ENCODE assay signal across 12 mouse cellular contexts in genomic region chr16:92415702-92416118, GRCm38 (mm10). TPM values are rescaled to one million over a fixed set of nuclear protein-coding genes. Genes with fewer than 3 reads are reported as not detected.
A peak's percentile ranks its signal among the peaks of the same experiment; 100 is the strongest.
DNase-seq lines count a peak whose midpoint lies in the region; ATAC-seq and TF ChIP-seq lines count a peak whose summit lies in the region.
"Had no signal": no experiment of that assay in that cellular context is flagged by ENCODE, and none has a peak within 500 bp of the region (broad histone marks: within the 10 kb centered on the region; RNA-seq: fewer than 3 reads in every experiment).

No protein-coding gene starts in this region.

- H3K79me2 ChIP-seq in MEL (ENCODE audit: control insufficient read depth, insufficient read depth, low read length, poor library complexity), result no peaks in the 10 kb centered on the region

- no peak for DNase-seq in kidney, adult 2 months
- DNase-seq in kidney, postnatal 25 days, result no peak
- DNase-seq in MEL (ENCODE audit: low read depth, low spot score), result peak; percentile 80
- DNase-seq in heart, embryonic 10.5 days (ENCODE audit: low spot score), result no peak
- peak; percentile 62 for DNase-seq in lung, postnatal 10 days
- no peak for DNase-seq in urinary bladder, postnatal 36 days (ENCODE audit: low spot score in 2 of 2)
- no peak for DNase-seq in hindbrain, embryonic 11.5 days (ENCODE audit: low spot score)
- DNase-seq: cerebellum, adult 9-10 months; gastrocnemius, postnatal 10 days had no signal

- H3K9ac ChIP-seq in MEL (ENCODE audit: control insufficient read depth, low read depth, low read length, poor library complexity, severe bottlenecking), result peak overlapping the region; percentile 58
- no peak overlapping the region for H3K9ac ChIP-seq in hindbrain, embryonic 11.5 days (ENCODE audit: low read depth, low read length)
- H3K9ac ChIP-seq: liver, embryonic 14.5 days had no signal

- H3K27ac ChIP-seq in kidney, adult 2 months (ENCODE audit: insufficient read depth, low read depth, low read length), result peak overlapping the region; percentile 10; the same call in 1 of the 2 replicates
- peak overlapping the region; percentile 66 for H3K27ac ChIP-seq in MEL (ENCODE audit: control insufficient read depth, low read depth, low read length)
- peak overlapping the region; percentile 72 for H3K27ac ChIP-seq in heart, embryonic 10.5 days
- no peak overlapping the region for H3K27ac ChIP-seq in hindbrain, embryonic 11.5 days (ENCODE audit: low read depth, low read length)
- H3K27ac ChIP-seq: liver, embryonic 14.5 days had no signal

- no peak for TF ChIP-seq RAD21 in MEL (IDR thresholded peaks at IDR 0.05; ENCODE audit: low read depth, low read length)

- H3K4me1 ChIP-seq in kidney, adult 2 months (ENCODE audit: control insufficient read depth, insufficient read depth, low read length), result peaks cover 16% of the 10 kb centered on the region
- H3K4me1 ChIP-seq in MEL (ENCODE audit: control insufficient read depth in 1 of 2, insufficient read depth in 2 of 2, low read length in 2 of 2), result peaks cover 0 to 19% of the 10 kb centered on the region in 2 experiments; a peak in 3 of 4 replicates
- H3K4me1 ChIP-seq in heart, embryonic 10.5 days, result peaks cover 54% of the 10 kb centered on the region
- peaks cover 5% of the 10 kb centered on the region; the same call in 1 of the 2 replicates for H3K4me1 ChIP-seq in hindbrain, embryonic 11.5 days (replicated peaks; ENCODE audit: control insufficient read depth, insufficient read depth, low read length)

- 0 out of 4 replicates have a peak, but pooled peaks of 1 of the 2 experiments have one; percentile 19 for TF ChIP-seq EP300 in MEL (IDR thresholded peaks at IDR 0.05; ENCODE audit: low read depth in 1 of 2, low read length in 2 of 2)

- no peak for TF ChIP-seq CTCF in kidney, adult 2 months (conservative IDR thresholded peaks at IDR 0.05; ENCODE audit: insufficient read depth, insufficient read length, low read depth, low read length)
- TF ChIP-seq CTCF in MEL (IDR thresholded peaks at IDR 0.05 in 2 of 3, conservative IDR thresholded peaks at IDR 0.05 in 1 of 3; ENCODE audit: control insufficient read depth in 1 of 3, insufficient read depth in 1 of 3, low read depth in 2 of 3, low read length in 3 of 3, poor library complexity in 1 of 3, severe bottlenecking in 1 of 3), result no peak

- ATAC-seq in megakaryocyte-erythroid progenitor cell, adult 5-6 weeks (replicated peaks; ENCODE audit: low FRiP score, low TSS enrichment, poor library complexity, severe bottlenecking), result no peak
- no peak for ATAC-seq in hindbrain, embryonic 11.5 days (ENCODE audit: low FRiP score)
- ATAC-seq: Patski had no signal

- no peak for TF ChIP-seq POLR2A in kidney, adult 2 months (IDR thresholded peaks at IDR 0.05; ENCODE audit: low read depth, low read length)
- TF ChIP-seq POLR2A in MEL (IDR thresholded peaks at IDR 0.05; ENCODE audit: control insufficient read depth in 1 of 2, insufficient read depth in 1 of 2, low read depth in 1 of 2, low read length in 2 of 2, poor library complexity in 1 of 2), result no peak

- H3K4me2 ChIP-seq in hindbrain, embryonic 11.5 days (replicated peaks; ENCODE audit: low read depth, low read length), result no peak overlapping the region

- H3K4me3 ChIP-seq in kidney, adult 2 months (ENCODE audit: insufficient read depth, low read depth, low read length), result no peak overlapping the region
- H3K4me3 ChIP-seq in MEL (ENCODE audit: control insufficient read depth in 1 of 2, insufficient read depth in 1 of 2, low read depth in 2 of 2, low read length in 2 of 2), result peak overlapping the region; percentile 23 to 32; a peak in 3 of 4 replicates
- no peak overlapping the region for H3K4me3 ChIP-seq in heart, embryonic 10.5 days
- H3K4me3 ChIP-seq in hindbrain, embryonic 11.5 days (ENCODE audit: low read depth, low read length), result no peak overlapping the region

- H3K36me3 ChIP-seq in kidney, adult 2 months (ENCODE audit: control insufficient read depth, insufficient read depth, low read length), result no peaks in the 10 kb centered on the region
- peaks cover 0 to 7% of the 10 kb centered on the region in 2 experiments; a peak in 2 of 4 replicates for H3K36me3 ChIP-seq in MEL (ENCODE audit: control insufficient read depth in 1 of 2, insufficient read depth in 2 of 2, low read length in 2 of 2)
- H3K36me3 ChIP-seq in heart, embryonic 10.5 days, result no peaks in the 10 kb centered on the region
- no peaks in the 10 kb centered on the region for H3K36me3 ChIP-seq in hindbrain, embryonic 11.5 days (ENCODE audit: control insufficient read depth, insufficient read depth, low read length)

- no peaks in the 10 kb centered on the region for H3K27me3 ChIP-seq in kidney, adult 2 months (replicated peaks; ENCODE audit: control insufficient read depth, insufficient read depth, low read length)
- H3K27me3 ChIP-seq in MEL (ENCODE audit: control insufficient read depth in 1 of 2, insufficient read depth in 2 of 2, low read length in 2 of 2), result no peaks in the 10 kb centered on the region
- no peaks in the 10 kb centered on the region for H3K27me3 ChIP-seq in heart, embryonic 10.5 days (ENCODE audit: insufficient read depth, poor library complexity, severe bottlenecking)
- no peaks in the 10 kb centered on the region for H3K27me3 ChIP-seq in hindbrain, embryonic 11.5 days (ENCODE audit: control insufficient read depth, insufficient read depth, low read length)
- H3K27me3 ChIP-seq: Patski had no signal

- 49% methylated on average over 7 of the region's 7 CpGs for WGBS in kidney, adult 2 months
- WGBS in heart, embryonic 10.5 days, result 17% methylated on average over 7 of the region's 7 CpGs
- WGBS in hindbrain, embryonic 11.5 days, result 40% methylated on average over 7 of the region's 7 CpGs

- H3K9me3 ChIP-seq in MEL (replicated peaks; ENCODE audit: insufficient read depth, low read length), result no peaks in the 10 kb centered on the region
- no peaks in the 10 kb centered on the region for H3K9me3 ChIP-seq in heart, embryonic 10.5 days
- H3K9me3 ChIP-seq in hindbrain, embryonic 11.5 days (ENCODE audit: control insufficient read depth, low read length), result no peaks in the 10 kb centered on the region

TF ChIP-seq in MEL, 35 proteins besides CTCF, POLR2A, EP300 and RAD21:
- TF ChIP-seq MYC (IDR thresholded peaks at IDR 0.05; ENCODE audit: low read depth, low read length) (no peak), E2F4 (IDR thresholded peaks at IDR 0.05; ENCODE audit: borderline replicate concordance, low read depth, low read length) (no peak), ZC3H11A (IDR thresholded peaks at IDR 0.05; ENCODE audit: low read depth, low read length) (no peak), GATA1 (IDR thresholded peaks at IDR 0.05; ENCODE audit: low read depth, low read length) (no peak), CHD2 (IDR thresholded peaks at IDR 0.05; ENCODE audit: low read length) (no peak), NRF1 (IDR thresholded peaks at IDR 0.05; ENCODE audit: insufficient read depth, low read depth, low read length, poor library complexity, severe bottlenecking) (no peak), MYB (IDR thresholded peaks at IDR 0.05; ENCODE audit: low read depth, low read length) (no peak), ETS1 (IDR thresholded peaks at IDR 0.05; ENCODE audit: low read depth, low read length) (no peak), MXI1 (IDR thresholded peaks at IDR 0.05; ENCODE audit: low read depth, low read length) (no peak), USF1 (IDR thresholded peaks at IDR 0.05; ENCODE audit: low read depth, low read length) (no peak), JUND (IDR thresholded peaks at IDR 0.05; ENCODE audit: low read depth, low read length) (no peak), CHD1 (IDR thresholded peaks at IDR 0.05; ENCODE audit: low read depth, low read length) (no peak), TBP (IDR thresholded peaks at IDR 0.05; ENCODE audit: low read depth, low read length) (no peak), POLR2AphosphoS2 (IDR thresholded peaks at IDR 0.05; ENCODE audit: low read length) (no peak), RCOR1 (IDR thresholded peaks at IDR 0.05; ENCODE audit: low read depth, low read length) (no peak), SIN3A (IDR thresholded peaks at IDR 0.05; ENCODE audit: low read length) (no peak), MEF2A (IDR thresholded peaks at IDR 0.05; ENCODE audit: extremely low read depth, insufficient replicate concordance, low read depth, low read length, poor library complexity, severe bottlenecking) (no peak), GABPA (IDR thresholded peaks at IDR 0.05; ENCODE audit: low read depth, low read length) (no peak), TAL1 (IDR thresholded peaks at IDR 0.05; ENCODE audit: low read length) (no peak)

RNA-seq across cellular contexts. Expression of gene Rcan1, which starts 55.0 kb away (rescaled TPM):
- polyA plus RNA-seq in kidney, adult 2 months (2012; rRNA removed), result 36.2 and 44.4 TPM in 2 replicates
- total RNA-seq in MEL (2012; rRNA removed), result 7.5 and 9.5 TPM in 2 replicates
- polyA plus RNA-seq in MEL (2012; ENCODE audit: insufficient read depth in 1 of 2, insufficient read length in 2 of 2, low read depth in 1 of 2, low replicate concordance in 2 of 2, missing spikeins in 1 of 2), result 10 to 100 TPM in 1 of 2 experiments, not detected in 1; 14.6 TPM
- polyA plus RNA-seq in heart, embryonic 10.5 days (2016; fragmentation: Nextera tagmentation; extraction: Ambion mirVana), result 78.8 and 129 TPM in 2 replicates
- total RNA-seq in megakaryocyte-erythroid progenitor cell, adult 5-6 weeks (2014; fragmentation: Nextera tagmentation), result 7.2 and 12.7 TPM in 2 replicates
- total RNA-seq in megakaryocyte-erythroid progenitor cell, adult 5-6 weeks (2017), result 7.9 and 10.9 TPM in 2 replicates
- polyA plus RNA-seq in hindbrain, embryonic 11.5 days (2014; fragmentation: Nextera tagmentation; extraction: Ambion mirVana), result 39.3 and 45.3 TPM in 2 replicates

RNA-seq across cellular contexts. Expression of gene Kcne1, which starts 56.4 kb away (rescaled TPM):
- polyA plus RNA-seq in kidney, adult 2 months (2012; rRNA removed), result 34.3 and 37.4 TPM in 2 replicates
- not detected in 2 replicates for total RNA-seq in MEL (2012; rRNA removed)
- not detected for polyA plus RNA-seq in MEL (2012; ENCODE audit: insufficient read depth in 1 of 2, insufficient read length in 2 of 2, low read depth in 1 of 2, low replicate concordance in 2 of 2, missing spikeins in 1 of 2)
- 21.3 and 54.9 TPM in 2 replicates for polyA plus RNA-seq in heart, embryonic 10.5 days (2016; fragmentation: Nextera tagmentation; extraction: Ambion mirVana)
- not detected in 2 replicates for total RNA-seq in megakaryocyte-erythroid progenitor cell, adult 5-6 weeks (2014; fragmentation: Nextera tagmentation)
- total RNA-seq in megakaryocyte-erythroid progenitor cell, adult 5-6 weeks (2017), result not detected in 2 replicates
- polyA plus RNA-seq in hindbrain, embryonic 11.5 days (2014; fragmentation: Nextera tagmentation; extraction: Ambion mirVana), result 0.32 and 0.66 TPM in 2 replicates
- total RNA-seq: gastrocnemius, postnatal 10 days had no signal
- polyA plus RNA-seq: liver, embryonic 14.5 days; Patski had no signal

Comparison
In these comparisons a context has a peak if more than half of its experiments do, and no peak if none do; other contexts are left out.
1. DNase-seq: peak in MEL (single experiment) and lung, postnatal 10 days (single experiment); none in kidney, adult 2 months (single experiment), kidney, postnatal 25 days (0 of 2), heart, embryonic 10.5 days (single experiment), urinary bladder, postnatal 36 days (0 of 2) and hindbrain, embryonic 11.5 days (single experiment).
2. H3K4me3 ChIP-seq: peak in MEL (2 of 2); none in kidney, adult 2 months (single experiment), heart, embryonic 10.5 days (single experiment) and hindbrain, embryonic 11.5 days (single experiment).
3. RNA of gene Kcne1, which starts 56.4 kb away (polyA plus RNA-seq): 34.3 to 37.4 TPM in kidney, adult 2 months and 21.3 to 54.9 TPM in heart, embryonic 10.5 days; 0.32 to 0.66 TPM in hindbrain, embryonic 11.5 days and not detected in MEL; every median in the first group is over 10 times any median in the second.